Mouse (Mus musculus) heart, adult 9 months (tissue): ENCODE results near the gene Jarid2.
A peak's percentile ranks its signal among the peaks of the same experiment; 100 is the strongest.

Source experiments
- DNase-seq, 2 experiments: peaks; one replicate each; pipeline ENCODE4 v3.0.0; 2022; ENCODE audit warnings: low spot score in 2 of 2

The Jarid2 gene

GRCm38 (mm10) chr13:44833353-44833752 is 104.1 kb downstream of the Jarid2 start:
- peak; percentile 21 to 57 for DNase-seq

DNA sequence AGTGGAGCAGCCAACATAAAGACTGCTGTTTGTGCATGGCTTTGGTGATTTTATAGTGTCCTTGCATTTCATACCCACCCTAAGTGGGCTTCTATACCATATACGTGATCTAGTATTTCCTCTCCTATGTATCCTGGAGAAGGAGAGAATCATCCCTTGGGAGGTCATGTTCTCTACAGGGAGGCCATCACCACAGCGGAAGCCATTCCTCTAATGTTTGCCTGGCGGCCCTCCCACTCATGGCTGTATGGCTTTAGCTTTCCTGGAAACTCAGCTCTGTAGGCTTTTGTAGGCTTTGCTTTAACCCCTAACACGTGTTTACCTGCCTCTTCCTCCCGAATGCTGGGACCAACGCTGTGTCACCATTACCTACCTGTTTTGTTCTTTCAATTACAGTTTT is 108.2 kb downstream of the Jarid2 start:
- no peak for DNase-seq

DNA sequence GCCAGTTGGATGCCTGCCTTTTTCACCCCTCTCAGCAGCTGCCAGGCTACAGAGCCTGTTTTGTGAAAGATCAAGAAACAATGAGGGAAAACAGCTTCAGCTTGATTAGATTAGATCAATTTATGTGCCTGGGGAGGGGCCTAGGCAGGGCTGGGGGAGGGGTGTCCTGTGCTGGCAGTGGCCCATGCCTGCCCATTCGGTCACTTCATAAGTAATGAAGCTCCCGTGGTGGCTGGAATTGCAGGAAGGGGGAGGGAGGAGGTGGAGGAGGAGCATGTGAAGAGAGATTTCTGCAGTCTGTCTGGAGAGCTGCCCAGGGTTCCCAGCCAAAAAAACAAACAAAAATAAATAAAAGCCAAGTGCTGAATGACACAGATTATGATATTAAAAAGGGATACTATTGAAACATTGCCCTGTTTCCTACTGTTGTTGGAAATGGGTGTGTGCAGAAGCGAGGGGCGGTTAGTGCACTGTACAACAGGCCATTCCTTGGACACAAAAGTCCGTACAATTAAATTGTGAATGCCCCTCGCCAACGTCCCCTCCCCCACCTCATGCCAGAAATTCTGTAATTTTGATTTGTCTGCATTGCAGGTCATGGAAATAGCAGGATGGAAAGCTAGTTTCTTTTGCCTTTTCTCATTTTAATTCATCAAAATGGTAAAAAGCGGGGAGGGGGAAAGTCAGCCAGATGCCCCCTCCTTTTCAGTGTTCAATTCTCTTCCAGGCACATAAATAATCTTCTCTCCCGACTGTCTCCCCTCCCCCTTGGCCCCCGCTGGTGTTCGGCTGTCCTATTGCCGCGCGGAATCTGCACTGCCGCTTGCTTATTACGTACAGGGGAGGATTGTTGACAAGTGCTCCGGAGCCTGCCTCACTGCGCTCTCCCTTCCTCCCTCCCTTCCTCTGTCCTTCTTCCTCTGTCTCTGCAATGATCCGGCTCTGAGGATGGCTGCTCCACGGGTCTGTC is 110.9 kb downstream of the Jarid2 start:
- DNase-seq: peak; percentile 83 to 90

- DNase-seq: no peak
These were observed 122.2 kb downstream of the Jarid2 start for GRCm38 (mm10) chr13:44851426-44851825.

- DNase-seq: no peak
These were observed 122.8 kb downstream of the Jarid2 start for GRCm38 (mm10) chr13:44852024-44852423.

- no peak for DNase-seq
These were observed 136.3 kb downstream of the Jarid2 start for GRCm38 (mm10) chr13:44865566-44865965.

DNA sequence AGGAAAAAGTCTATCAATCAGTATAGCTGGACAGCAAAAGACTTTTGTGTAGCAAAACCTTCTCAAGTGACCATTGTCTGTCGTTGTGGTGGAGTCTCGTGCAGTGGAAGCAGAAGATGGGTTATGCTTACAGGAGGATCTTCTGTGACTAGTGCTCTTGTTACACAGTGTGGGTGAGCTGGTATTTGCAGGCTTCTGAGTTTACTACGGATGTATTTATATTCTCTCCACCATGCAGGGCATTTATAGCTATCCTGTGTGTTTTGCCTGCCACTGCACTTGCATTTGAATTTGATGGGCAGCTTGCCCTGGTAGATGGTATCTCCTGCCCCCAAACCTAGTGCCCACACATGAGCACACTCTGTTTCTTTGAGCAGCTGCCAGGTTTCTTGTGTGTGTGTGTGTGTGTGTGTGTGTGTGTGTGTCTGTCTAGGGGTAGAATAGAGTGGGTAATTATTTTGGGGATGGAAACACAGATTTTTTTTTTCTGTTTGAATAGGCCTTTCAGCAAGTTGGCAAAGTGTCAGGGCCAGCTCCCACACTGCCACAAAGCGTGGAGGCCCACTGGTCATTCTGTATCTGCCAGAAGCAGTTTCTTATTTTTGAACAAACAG is 138.9 kb downstream of the Jarid2 start:
- DNase-seq: no peak

- peak; percentile 77 to 94 for DNase-seq
These were observed 140.3 kb downstream of the Jarid2 start for GRCm38 (mm10) chr13:44869418-44870119.

GRCm38 (mm10) chr13:44876799-44877198 is 147.5 kb downstream of the Jarid2 start:
- DNase-seq: no peak

DNA sequence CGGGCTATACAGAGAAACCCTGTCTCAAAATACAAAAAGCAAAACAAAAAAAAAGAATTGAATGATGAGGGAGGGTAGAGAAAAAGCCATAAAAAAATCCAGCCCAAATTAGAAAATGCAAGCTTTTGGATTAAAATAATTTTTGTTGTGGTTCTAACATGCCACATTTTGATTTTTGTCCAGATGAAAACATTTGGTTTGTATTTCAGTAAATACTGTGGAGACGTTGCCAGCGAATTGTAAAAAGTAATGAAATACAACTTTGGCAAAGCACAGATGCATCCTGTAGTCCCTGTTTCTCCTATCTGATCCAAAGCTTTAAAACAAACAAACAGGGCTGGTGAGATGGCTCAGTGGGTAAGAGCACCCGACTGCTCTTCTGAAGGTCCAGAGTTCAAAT is 151.7 kb downstream of the Jarid2 start:
- DNase-seq: no peak

DNA sequence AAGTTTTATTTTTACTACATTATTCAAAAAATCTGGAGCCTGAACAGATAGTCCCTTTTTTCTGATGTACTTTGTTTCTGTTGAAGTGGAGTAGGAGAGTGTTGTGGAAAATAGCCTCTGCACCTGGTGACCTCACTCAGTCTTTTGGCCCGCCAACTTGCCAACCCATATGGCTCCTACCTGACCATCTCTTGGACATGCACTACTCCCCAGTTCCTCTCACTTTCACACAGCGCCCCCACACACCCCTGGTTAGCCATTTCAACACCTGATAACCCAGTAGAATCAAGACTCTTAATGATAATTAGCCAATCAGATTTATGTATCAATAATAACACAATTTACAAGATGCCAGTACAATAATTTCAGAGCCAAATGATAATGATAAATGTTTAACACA is 156.9 kb downstream of the Jarid2 start:
- no peak for DNase-seq

GRCm38 (mm10) chr13:44890612-44891011 is 161.3 kb downstream of the Jarid2 start:
- no peak for DNase-seq

DNA sequence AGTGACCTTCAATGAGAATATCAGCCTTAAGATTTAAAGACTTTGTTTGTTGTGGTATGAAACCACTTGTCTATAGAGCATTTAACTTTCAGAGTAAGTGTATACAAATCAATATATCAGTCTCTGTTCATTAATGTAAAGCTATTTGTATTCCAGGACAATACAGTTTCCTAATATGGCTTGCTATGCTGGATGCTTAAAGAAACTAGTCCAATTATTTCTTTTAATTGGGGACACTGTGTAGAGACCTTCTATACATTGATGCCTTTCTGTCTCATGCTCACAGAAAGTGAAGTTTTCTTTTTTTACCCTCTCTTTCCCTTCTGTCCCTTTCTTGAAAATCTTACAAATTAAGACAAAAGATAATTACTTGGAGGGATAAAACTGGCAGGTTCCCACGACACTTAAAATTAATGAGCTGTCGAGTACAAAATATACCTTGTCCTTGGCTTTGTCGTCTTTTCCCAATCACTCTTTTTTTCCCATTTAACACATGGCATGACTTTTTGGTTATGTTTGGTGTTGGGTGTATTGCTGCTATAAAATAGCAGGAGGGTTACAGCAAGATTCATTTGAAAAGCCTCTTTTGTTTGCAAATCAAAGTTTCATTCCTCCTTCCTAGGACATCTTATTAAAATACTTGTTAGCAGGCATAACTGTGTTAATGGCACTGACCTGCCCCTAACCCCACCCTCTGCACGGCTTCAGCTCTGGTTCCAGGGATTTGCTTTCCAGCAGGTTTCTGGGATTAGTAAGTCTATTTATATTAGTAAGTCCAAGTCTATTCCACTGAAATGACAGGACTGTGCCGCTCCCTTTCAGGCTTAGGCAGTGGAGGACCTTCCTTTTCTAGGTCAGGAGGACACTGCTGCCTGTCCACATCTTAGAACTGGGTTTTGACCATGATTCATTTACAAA is 162.8 kb downstream of the Jarid2 start:
- DNase-seq: no peak

DNA sequence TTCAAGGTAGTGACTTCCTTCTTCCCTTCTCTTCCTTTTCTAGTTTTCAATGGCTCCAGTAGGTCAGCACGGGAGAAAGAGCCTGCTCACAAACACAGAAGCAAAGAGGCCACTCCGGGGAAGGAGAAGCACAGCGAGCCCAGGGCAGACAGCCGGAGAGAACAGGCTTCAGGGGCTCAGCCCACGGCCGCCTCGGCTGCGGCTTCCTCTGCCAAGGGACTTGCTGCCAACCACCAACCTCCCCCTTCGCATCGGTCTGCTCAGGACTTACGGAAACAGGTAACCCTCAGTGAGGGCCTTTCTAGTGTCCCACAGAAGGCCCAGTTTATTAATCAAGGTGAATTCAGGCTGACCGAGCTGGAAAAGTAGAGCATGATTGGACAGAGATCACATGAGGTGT is 166.9 kb downstream of the Jarid2 start:
- DNase-seq: no peak

DNA sequence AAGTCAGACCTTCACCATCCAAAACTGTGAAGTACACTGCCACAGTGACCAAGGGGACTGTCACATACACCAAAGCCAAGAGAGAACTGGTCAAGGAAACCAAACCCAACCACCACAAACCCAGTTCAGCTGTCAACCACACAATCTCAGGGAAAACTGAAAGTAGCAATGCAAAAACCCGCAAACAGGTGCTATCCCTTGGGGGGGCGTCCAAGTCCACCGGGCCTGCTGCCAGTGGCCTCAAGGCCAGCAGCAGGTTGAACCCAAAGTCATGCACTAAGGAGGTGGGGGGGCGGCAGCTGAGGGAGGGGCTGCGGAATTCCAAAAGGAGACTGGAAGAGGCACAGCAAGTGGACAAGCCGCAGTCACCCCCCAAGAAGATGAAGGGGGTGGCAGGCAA is 173.0 kb downstream of the Jarid2 start:
- DNase-seq: no peak

- DNase-seq: no peak
These were observed 174.1 kb downstream of the Jarid2 start for GRCm38 (mm10) chr13:44903416-44903815.

DNA sequence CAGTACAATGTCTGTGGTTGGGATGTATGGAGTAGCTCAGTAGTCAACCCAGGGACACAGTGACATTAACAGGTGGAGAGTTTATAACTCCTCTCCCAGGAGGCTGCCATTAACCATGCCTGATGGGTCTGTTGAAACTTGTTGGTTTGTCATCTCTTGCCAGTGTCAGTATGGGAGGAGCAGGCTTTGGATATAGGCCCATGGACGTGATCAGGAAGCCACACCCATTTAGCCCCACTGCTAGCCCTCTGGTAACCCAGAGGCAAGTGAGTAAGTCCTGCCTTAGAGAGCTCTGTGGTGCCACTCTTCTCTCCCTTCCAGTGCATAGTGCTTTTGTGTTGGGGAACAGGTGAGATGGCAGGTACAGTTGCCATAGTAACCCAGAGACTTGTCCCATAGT is 175.0 kb downstream of the Jarid2 start:
- DNase-seq: no peak

GRCm38 (mm10) chr13:44906141-44906540 is 176.9 kb downstream of the Jarid2 start:
- DNase-seq: no peak

GRCm38 (mm10) chr13:44907702-44908101 is 178.4 kb downstream of the Jarid2 start:
- peak; percentile 89 to 91 for DNase-seq

DNA sequence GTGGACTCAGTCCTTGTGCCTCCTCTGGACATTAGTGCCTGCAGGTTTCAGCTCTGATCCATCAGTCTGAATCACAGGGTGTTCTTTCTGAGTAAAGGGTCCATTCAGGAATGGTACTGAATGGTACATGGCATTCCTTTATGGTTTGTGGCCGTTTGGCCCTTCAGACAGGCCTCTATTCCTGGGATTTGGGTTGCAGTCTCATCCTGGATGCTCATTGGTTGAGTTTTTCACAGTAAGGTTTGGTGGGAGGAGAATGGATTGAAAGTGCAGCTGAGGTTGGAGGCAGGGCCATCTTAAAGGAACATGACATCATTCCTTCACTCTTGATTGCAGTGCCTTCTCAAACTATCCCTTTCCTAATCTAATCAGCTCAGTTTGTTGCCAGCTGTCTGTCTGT is 179.5 kb downstream of the Jarid2 start:
- no peak for DNase-seq

- DNase-seq: peak; percentile 50 to 60
These were observed 183.6 kb downstream of the Jarid2 start for GRCm38 (mm10) chr13:44912851-44913250.
